Mouse (Mus musculus) left cerebral cortex, adult 8-10 months (tissue): Measurements from ENCODE around the gene Hmg20b. TPM values are rescaled to one million over a fixed set of nuclear protein-coding genes. Genes with fewer than 3 reads are reported as not detected.

Experiments
- DNase-seq, 2 experiments: peaks; one replicate each; pipeline ENCODE4 v3.0.0; 2022; ENCODE audit warnings: low spot score in 2 of 2
- total RNA-seq, 4 experiments: library from RNA; stranded (reverse); gene quantifications; 2 replicates each; pipeline ENCODE4 v1.2.4; 2022

Gene Hmg20b
- total RNA-seq, 4 experiments from 2014 or later: 20.2 to 31.9 (median 27.2) TPM

DNA sequence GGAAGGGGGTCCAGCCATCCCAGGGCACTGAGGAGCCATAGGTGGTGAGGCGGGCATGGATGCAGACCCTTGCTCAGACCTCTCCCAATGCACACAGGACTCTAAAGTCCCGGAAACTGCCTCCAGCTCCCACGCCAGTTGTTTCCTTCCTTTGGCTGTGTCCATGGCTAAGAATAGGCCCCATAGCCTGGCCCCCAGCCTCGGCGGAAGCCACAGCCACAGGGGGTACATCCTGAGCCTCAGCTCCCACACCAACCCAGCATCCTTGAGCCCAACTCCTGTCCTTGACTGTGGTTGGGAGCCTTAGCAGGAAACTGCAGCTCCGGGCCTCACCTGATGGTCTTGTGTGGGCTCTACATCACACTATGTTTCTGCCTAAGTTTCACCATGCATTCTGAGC is 23.4 kb downstream of the Hmg20b start:
- DNase-seq: no peak

DNA sequence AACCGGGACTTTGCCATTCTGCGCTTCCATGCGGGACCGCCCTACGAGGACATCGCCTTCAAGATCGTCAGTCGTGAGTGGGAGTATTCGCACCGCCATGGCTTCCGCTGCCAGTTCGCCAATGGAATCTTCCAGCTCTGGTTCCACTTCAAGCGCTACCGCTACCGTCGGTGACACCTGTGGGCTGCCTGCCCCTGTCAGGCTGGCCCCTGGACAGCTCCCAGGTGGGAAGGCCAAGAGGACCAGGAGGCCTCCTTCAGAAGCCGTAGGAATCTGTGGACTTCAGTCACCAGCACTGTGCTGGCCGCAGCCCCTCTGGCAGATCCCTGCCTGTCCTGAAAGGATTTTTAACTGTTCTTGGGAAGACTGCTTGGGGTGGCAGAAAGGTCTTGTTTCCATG is 24.5 kb downstream of the Hmg20b start:
- no peak for DNase-seq

DNA sequence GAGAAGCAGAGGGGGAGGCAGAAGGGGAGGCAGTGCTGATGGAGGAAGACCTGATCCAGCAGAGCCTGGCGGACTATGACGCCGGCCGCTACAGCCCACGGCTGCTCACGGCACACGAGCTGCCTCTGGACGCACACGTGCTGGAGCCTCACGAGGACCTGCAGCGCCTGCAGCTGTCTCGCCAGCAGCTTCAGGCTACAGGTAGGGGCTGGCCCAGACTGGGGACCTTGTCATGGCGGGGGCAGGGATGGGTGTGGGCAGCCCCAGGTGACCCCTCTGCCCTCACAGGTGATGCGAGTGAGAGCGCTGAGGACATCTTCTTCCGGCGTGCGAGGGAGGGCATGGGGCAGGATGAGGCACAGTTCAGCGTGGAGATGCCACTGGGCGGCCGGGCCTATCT is 25.1 kb downstream of the Hmg20b start:
- DNase-seq: no peak

DNA sequence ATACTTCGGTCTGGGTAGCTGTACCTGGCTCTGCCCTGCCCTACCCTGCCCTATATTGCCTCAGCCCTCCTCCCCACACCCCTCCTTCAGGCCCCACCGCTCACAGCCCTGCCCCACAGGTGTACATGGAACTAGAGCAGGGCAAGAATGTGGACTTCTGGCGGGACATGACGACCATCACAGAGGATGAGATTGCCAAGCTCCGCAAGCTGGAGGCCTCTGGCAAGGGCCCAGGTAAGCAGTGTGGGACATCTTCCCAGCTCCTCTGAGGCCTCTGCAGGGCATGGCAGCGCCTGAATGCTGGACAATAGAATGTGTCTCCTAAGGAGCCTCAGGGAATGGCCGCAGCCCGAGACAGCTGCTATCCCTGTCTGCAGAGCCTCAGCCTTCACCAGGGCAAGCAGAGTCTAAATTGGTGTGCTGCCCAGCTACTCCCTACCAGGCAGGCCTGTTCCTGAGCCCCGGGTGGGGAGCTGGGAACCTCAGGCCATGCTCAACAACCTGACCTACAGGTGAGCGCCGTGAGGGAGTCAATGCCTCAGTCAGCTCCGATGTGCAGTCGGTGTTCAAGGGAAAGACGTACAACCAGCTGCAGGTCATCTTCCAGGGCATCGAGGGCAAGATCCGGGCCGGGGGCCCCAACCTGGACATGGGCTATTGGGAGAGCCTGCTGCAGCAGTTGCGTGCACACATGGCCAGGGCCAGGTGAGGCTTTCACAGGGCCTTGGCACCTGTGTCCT is 26.3 kb downstream of the Hmg20b start:
- DNase-seq: no peak

DNA sequence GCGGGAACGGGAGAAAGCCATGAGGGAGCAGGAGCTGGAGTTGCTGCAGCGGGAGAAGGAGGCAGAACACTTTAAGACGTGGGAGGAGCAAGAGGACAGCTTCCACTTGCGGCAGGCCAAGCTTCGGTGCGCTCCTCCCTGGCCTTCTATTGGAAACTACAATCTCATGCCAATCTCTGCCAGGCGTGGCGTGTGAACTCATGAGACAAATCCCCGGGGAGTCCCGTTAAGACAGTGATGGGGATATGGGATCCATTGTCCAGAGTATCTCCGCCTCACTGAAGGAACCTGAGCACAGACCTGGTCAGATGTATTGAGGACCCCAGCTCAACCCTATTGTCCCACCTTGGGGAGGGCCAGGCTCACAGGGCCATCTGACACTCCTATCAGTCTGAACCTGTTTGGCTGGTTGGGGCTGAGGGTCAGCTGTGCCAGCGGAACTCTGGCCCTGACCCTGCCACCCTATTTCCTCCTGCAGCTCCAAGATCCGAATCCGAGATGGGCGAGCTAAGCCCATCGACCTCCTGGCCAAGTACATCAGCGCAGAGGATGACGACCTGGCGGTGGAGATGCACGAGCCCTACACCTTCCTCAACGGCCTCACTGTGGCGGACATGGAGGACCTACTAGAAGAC is 27.0 kb downstream of the Hmg20b start:
- no peak for DNase-seq

DNA sequence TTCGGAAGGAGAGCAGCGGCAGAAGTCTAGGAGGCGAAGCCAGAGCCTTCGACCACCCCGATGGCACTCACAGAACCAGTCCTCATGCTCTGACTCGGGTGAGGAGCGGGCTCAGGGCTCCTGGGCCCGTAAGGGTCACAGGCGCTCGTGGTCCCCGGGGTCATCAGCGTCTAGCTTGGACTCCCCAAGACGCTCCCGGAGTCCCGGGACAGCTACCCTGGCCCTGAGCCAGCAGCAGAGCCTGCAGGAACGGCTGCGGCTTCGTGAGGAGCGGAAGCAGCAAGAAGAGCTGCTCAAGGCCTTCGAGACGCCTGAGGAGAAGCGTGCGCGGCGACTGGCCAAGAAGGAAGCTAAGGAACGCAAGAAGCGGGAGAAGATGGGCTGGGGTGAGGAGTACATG is 27.8 kb downstream of the Hmg20b start:
- DNase-seq: no peak

DNA sequence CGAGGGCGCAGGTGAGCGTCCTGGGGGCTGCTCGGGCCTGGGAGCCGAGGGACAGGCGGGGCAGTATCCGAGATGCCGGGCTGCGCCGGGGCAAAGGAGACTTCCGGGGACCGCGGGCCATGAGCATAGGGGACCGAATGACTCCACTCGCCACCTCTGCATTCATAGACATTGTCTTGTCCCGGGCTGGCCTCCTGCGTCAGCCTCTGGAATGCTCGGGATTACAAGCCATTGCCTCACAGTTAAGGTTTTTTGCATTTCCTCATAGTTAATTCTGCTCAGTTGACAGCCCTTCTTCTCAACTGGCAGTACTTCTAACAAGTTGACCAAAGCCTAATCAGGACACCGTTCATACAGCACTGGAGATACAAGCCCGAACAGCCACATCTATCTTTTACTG is 28.8 kb downstream of the Hmg20b start:
- DNase-seq: no peak

DNA sequence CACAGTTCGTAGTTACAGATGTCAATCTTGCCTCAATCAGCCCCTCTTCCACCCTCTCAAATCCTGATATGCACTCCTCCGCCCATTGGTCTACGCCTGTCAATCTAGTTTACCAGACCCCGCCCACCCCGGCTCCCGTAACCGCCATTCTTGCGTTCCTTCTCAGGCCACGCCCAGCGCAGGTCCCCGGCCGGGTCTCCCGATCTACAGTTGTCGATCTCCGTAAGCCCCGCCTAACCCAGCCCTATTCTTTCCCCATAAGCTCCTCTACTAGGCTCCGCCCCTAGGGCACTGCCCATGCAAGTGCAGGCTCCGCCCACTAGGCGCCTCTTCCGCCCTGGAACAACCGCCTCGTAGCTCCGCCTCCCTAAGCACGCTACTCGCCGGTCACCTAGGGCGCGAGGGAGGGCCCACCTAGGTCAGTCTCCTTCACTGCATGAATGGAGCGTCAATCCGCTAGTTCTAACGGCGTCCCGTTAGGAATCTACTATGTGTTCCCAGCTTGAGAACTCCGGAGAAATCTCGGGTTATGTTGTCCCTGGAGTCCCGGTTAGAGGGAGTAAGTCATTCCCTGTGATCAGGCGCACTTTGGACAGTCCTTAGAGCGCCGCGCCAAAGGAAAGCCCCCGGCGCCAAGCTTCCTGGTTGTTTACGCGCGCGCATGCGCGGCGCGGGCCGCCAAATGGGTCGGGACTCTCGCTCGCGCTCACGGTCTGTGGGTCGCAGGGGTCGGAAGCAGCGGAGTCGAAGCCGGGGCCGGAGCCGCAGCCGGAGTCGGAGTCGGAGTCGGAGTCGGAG is 29.5 kb downstream of the Hmg20b start, which contains the start of gene Cactin:
Cactin (plus strand) TSS at position 554 of the 798 bp plus-strand sequence.
- peak; percentile 92 to 100 for DNase-seq

DNA sequence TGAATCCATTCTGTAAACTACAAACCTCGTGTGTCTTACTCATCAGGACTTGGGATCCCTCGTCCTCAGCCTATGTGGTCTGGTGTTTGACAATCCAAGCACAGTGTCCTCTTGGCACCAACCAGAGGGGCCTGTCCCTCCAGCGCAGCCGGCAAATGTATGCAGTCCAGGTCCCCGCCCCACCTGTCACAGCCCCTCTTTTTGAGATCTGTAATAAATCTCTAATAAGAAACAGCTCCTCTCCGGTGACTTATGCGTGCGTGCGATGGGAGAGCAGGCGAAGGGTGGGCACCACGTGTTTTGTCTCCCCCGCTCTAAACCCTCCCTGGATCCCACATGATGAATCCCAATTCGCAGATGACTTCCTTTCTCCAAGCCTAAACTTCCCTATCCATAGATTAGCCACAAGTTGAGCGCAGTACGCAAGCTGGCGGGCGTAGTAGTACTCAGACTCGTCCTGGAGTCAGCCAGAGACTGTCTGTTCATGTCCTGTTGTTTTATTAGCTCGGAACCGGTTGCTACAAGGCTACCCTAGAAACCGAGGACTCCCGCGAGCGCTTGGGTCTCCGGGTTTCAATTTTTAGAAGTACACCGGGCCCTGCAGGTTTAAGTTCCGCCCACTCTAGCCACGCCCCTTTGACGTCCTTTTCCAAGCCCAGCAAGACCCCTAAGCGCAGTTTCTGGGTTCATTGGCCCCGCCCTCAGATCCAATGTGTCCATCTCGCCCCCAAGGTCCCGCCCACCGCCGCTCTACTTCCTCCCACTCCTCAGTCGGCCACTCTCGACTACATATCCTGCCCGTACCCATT is 30.3 kb downstream of the Hmg20b start:
- no peak for DNase-seq

DNA sequence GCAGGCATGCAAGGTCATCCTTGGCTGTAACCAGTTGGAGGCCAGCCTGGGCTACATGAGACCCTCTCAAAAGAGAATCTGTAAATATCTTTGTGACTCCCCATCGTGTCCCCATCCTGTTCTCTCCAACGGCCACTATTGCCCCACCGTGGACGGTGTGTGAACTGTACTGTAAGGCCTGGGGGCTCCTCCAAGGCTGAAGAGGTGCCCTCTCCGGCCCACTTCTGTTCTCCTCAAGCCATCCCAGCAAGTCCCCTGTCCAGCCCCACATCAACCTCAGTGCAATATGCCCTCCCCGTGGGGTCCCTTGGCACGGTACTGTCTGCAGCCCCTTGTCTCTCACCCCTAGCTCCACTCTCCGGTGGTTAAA is 31.0 kb downstream of the Hmg20b start:
- DNase-seq: peak in 1 of 2 experiments; percentile 30

DNA sequence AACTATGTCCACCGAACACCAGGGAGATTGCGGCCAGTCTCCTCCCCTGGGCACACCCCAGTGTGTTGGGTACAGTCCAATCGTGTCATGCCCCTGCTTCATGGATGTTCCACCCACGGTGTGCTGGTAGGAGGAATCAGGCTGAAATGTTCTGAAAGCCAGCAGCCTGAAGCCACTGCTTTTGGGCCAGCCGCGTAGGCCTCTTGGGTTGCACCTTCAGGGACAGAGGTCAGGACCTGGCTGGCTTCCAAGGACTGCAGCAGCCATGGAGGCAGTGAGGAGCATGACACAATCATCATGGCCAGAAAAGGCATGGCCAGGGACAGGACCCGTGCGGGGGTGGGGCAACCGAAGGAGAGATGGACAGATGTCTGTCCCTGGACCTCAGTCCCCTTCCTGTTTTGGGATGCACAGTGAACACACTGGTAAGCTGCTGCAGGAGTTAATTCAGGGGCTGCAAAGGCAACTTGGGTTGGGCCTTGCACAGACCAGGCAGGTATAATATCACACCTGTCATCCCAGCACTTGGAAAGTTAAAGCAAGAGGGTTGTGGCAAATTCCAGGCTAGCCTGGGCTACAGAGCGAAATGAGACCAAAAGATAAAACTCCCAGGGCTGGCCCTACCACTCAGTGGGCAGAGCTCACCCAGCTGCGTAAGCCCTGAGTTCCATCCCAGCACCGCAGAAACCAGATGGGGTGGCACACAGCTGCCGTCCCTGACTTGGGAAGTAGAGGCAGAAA is 31.5 kb downstream of the Hmg20b start:
- no peak for DNase-seq

DNA sequence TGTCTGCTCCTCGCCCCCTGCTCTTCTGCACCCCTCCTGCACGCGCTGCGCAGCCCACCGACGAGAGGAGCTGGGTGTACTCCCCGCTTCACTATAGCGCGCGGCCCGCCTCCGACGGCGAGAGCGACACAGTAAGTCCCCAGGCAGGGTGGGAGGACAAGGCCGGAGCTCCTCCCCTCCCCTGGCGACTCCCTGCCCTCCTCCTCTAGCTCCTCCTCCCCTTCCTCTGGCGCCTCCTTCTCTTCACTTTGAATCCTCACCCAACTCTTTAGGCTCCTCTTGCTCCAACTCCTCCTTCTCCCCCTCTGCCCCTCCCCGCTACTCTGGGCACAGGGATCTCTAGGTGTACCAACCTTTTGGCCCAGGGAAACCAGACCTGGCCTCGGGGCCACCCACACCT is 33.0 kb downstream of the Hmg20b start:
- no peak for DNase-seq

DNA sequence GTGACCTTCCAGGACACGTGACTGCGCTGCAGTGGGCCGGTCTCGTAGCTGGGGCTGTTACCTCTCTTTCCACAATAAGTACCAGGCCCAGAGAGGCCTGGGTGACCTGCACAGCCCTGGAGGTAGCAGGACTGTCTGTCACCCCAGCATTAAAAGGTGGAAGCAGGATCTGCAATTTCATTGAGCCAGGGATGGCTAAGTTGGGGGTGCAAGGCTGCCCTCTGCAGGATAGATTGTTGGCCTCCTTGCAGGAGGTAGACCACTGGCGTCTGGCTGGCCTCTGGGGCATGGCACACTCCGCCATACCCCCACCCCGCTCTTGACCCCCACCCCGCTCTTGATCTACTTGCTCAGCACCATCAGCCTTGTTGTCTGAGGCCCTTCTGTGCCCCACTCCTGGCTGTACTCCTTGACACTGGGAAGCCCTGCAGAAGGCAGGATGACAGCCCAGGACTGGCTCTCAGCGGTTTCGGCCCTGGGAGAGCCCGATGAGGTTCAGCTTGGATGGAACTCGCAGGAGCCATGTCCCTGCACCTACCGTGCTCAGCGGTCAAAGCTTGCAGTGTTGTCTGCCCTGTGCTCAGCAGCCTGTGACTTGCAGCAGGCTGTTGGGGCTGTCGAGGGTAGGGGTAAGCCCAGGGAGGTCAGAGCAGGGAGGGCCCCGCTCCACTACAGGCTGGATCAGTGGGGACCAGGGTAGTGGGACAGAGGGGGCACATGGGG is 33.8 kb downstream of the Hmg20b start:
- DNase-seq: no peak

DNA sequence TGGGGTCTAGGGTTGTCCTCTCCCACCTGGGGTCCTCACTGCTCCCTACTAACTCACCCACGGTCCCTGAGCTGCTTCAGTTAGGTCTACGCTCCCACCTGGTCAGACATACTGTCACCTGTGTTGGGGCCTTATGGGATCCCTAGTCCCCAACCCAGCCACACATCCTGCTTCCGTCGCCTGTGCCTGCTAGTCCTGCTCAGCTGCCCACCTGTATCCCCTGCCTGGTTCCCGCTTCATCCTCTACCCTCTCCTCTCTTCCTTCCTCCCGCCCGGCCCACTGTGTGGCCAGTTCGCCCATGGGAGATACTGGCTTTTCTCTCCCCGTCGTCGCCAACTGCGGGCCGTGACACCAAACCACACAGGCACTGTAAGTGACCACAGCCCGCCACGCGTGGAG is 34.7 kb downstream of the Hmg20b start:
- no peak for DNase-seq

DNA sequence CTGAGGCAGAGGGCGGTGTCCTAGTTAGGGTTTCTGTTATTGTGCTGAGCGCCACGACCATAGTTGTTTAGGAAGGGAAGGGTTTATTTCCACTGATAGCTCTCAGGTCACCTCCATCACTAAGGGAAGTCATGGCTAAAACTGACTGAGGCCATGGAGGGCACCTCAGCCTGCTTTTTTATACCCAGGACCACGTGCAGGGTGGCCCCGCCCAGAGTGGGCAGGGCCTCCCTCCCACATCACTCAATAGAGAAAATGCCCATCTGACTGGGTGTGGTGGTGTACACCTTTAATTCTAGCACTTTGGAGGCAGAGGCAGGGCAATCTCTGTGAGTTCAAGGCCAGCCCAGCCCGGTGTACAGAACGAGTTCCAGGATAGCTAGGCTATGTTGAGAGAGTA is 36.1 kb downstream of the Hmg20b start:
- DNase-seq: no peak

DNA sequence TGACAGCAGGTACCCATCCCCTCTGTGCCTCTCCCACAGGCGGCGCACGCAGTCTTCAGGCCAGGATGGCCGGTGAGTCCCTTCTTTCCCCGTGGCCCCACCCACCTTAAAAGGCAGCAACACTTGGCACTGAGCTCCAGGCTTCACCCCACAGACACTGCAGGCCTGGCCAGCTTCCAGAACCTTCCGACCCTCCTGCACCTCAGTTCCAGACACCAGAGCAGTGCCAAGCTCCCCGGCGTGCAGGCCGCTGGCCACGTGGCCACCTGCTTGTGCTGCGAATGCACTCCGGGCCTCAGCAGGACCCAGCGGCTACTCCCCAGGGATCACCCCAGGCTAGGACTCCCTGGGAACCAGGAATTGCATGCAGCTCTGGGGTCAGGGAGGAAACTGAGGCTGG is 36.7 kb downstream of the Hmg20b start:
- DNase-seq: no peak

DNA sequence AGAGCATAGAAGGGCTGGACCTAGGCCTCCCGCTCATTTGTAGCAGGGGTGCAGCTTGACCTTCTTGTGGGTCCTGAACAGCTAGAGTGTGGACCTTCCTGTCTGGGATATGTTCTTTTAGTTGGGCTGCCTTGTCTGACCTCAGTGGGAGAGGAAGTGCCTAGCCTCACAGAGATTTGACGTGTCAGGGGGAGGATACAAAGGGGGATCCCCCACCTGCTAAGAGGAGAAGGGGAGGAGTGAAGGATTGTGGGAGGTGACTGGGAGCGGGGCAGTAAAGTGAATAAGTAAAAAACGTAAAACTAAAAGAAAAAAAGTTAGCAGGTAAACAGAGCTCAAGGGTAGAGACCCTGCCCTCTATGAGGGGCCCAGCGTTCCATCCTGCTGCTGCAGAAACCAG is 40.7 kb downstream of the Hmg20b start:
- no peak for DNase-seq

DNA sequence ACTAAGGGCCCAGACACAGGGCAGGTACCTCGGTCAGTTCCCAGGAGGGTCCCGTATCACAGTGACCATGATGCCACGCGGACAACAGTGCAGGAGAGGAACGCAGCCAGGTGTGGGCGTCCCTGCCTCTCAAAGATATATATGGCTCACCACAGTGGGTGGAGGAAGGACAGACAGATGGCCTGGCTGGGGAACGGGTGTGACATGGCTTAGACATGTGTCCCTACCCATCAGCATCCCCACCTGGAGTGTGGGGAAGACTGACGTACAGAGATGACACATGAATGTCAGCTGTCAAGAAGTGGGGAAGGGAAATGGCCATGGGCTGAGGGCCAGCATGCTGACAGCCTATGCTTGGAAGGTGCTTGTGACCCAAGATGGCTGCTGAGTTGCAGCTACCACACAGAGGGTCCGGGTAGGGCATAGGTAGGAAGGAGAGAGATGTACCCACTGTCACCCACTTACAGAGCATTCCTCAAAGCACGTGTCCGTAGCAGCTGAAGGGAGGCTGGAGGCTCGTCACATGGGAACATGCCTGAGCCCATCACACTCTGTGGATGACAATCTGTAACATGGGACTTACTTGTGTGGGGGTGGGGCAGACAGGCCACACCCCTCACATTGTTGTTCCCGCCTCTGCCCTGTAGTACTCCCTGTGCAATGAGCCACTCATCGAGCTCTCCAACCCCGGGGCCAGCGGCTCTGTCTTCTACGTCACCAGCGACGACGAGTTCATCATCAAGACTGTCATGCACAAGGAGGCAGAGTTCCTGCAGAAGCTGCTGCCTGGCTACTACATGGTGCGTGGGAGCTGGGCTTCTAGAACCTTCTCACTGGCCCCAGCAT is 43.2 kb downstream of the Hmg20b start:
- peak in 1 of 2 experiments; percentile 84 for DNase-seq

DNA sequence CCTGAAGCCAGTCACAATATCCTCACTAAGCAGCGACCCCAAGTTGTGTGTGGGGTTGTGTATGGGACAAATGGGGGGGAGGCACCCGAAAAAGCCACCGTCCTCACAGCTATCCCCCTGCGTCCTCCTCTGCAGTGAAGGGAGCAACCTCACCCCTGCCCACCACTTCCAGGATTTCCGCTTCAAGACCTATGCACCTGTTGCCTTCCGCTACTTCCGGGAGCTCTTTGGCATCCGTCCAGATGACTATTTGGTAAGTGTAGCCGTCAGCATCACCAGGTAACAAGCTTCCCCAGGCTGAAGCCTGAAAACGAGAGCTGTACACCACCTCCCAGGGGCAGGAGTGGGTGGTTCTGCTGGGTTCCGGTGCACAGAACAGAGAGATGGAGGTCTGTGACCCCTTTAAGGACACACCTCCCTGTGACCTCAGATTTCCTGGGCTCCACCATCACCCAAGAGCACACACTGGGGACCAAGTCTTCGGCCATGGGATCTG is 44.1 kb downstream of the Hmg20b start:
- DNase-seq: no peak
